Mouse (Mus musculus) lung, postnatal 36 days (tissue): ENCODE measurements around the gene Efna5.

Source experiments
- DNase-seq: peaks from one replicate; pipeline ENCODE4 v3.0.0; 2022; ENCODE audit warnings: mixed read lengths

Efna5 gene

DNA sequence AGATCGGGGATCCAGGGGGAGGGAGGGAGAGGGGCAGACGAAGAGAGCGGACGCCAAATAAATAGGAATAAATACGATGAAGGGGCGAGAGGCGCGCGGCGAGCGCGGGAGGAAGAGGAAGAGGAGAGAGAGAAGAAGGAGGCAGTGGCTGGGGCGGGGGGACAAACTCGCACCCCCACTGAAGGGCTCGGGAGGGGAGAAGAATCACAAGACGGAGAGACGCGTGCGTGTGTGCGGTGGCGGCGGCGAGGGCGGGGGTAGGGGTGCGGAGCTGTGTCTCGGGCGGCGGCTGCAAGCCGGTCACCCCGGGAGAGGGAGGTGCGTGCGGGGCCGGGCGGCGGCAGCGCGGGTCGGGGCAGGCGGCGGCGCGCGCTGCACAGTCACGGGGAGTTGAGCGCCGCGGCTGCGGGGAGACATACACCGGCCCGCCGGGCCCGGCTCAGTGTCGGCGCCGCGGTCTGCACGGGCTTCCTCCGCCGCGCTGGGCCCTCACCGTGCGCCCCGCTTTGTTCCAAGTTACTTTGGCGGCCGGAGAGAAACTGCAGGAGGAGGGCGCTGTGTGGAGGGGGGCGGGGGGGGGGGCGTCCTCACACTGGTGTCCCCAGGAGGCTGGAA is at the start of gene Efna5:
Efna5 (minus strand) TSS at position 142 of the 615 bp plus-strand sequence.
- DNase-seq = no peak

- no peak for DNase-seq
Measured at GRCm38 (mm10) chr17:62915304-62915703, 34.2 kb upstream of the Efna5 start.

DNA sequence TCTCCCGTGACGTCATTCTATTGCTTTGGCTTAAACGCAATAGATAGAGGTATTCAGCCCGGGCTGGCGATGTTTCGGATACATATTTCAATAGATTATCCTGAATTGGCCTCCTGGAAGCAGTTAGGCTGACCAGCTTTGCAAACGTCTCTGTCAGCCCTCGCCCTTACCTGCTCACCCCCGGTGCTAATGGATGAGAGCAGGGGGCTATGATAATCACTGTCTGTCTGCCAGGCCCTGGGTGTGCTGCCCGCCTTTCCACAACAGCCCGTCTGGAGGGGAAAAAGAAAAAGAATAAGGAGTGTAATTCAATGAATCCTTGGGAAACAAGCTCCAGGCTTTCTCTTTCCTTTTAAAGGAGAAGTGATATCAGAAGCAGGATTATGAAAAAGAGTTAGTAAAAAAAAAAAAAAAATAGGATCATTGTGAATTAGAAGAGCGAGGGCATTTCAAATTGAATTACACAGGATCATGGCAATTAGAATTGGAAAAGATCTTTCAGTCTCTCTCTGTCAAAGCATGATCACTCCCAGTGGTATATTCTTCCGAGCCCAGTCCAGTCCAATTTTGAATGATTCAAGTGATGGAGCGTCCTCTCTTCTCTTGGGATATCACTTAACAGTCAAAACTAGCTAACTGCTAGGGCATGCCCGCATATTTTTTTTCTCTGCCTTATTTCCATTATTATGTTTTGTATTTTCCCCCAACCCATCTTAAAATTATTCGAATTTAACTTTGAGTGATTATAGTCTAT is 24.8 kb upstream of the Efna5 start:
- DNase-seq = no peak

- DNase-seq = no peak
Measured at GRCm38 (mm10) chr17:62899066-62899465, 17.9 kb upstream of the Efna5 start.

GRCm38 (mm10) chr17:62889991-62890390 is 8.9 kb upstream of the Efna5 start:
- no peak for DNase-seq

- DNase-seq = peak; percentile 77
Measured at GRCm38 (mm10) chr17:62884129-62884506, 3.0 kb upstream of the Efna5 start.

GRCm38 (mm10) chr17:62883476-62884128 is 2.5 kb upstream of the Efna5 start:
- DNase-seq = peak; percentile 8

DNA sequence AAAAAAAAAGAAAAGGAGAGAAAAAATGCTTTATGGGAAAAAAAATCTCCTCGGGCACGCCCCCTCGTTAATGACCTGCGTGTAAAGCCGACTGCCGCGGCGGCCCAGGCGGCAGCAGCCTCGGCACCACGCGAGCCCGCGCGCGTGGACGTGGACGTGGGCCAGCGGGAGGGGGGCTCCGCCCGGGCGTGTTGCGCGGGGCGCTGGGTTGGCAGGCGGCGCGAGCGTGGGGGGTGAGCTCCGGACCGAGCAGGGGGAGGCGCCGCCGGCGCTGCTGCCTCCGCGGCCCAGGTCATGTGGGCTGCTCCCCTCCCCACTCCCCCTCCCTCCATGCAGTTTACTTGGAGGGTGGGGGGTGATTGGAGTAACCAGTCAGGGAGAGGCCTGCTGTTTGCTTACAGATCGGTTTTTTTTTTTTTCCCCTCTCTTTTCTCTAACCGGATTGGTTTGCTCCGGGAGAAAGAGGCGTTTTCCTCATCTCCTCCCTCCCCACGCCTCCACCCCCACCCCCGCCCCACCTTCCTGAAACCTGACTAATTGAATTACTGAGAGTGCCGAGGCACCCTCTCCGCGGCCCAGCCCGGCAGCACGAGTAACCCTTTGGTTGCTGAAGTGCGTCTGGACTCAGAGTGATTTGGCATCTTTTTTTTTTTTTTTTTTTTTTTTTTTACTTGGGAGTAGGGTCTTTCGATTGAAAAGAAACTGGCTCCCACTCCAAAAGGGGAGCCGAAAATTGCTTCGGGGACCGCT is 1.8 kb upstream of the Efna5 start:
- peak; percentile 84 for DNase-seq

GRCm38 (mm10) chr17:62881791-62882725 is 941 bp upstream of the Efna5 start:
- peak; percentile 30 for DNase-seq

- DNase-seq = peak; percentile 15
Measured at GRCm38 (mm10) chr17:62880311-62881175, 574 bp downstream of the Efna5 start.

DNA sequence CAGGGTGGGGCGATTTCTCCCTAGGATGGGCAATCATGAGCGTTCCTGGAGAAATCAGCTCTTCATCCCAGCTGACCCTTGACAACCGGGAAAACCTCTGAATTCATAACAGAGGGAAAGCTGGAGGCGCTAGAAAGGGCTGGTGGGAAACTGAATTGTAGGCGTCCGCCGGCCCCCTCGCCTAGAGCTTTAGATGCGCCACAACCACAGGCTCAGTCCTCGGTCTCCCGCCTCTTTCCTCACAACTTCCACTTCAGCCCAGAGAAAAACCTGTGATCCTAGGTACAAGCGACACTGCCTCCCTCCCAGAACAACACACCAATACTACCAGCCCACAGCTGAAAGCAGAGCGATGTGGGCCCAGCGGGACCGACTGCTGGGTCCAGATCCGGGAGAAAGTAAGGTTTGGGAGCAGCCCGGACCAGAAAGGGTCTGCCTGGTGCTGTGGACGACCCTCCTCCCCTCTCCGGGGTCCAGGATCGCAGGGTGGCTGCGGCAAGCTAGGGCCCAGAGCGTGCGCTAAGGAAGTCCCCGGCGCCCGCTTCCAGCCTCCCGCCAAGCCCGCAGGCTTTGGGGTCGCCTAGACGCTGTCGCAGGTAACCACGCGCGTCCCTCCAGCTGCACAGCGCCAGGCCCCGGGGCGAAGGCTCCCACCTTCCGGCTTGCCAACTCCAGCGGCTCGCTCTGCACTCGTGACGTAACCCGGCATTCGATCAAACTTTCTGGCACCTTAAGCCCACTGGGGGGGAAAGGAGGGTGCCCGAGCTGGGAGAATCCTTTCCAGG is 1.4 kb downstream of the Efna5 start:
- DNase-seq = peak; percentile 32

GRCm38 (mm10) chr17:62875727-62876126 is 5.4 kb downstream of the Efna5 start:
- DNase-seq = peak; percentile 7

- DNase-seq = no peak
Measured at GRCm38 (mm10) chr17:62871928-62872327, 9.2 kb downstream of the Efna5 start.

DNA sequence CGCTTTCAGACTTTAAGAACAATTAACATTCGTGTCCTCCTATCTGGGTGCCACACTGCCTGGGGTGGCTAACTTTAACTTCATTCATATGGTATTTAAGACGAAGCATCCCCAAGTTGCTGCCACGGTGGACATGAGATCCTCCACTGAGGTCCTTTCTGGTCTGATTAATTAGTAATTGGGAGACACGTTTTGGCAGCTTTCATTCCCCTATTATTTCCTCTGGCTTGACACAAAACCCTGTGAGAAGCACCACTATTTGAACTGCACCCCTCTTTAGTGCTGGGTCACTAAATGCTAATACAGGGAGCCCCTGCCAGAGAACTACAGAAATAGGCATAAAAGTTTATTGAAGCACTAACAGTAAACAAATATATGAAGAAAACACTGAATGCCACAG is 9.9 kb downstream of the Efna5 start:
- DNase-seq = no peak

DNA sequence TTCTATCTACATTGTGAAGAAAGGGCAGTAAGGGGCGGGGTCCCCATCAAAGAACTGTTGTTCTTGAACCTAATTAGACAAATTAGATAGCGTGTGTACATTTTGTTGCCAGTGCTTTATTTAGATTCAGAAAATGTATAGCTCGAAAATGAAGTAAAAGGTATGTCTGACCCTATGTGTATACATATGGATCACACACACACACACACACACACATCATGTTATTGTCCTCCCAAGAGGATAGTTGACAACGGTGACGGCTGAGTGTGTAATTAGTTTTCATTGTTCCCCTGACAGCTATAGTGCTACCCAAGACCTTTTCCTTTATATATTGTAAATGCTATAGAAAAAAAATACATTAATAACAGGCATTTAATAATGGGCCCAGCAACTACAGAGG is 10.7 kb downstream of the Efna5 start:
- DNase-seq = no peak

DNA sequence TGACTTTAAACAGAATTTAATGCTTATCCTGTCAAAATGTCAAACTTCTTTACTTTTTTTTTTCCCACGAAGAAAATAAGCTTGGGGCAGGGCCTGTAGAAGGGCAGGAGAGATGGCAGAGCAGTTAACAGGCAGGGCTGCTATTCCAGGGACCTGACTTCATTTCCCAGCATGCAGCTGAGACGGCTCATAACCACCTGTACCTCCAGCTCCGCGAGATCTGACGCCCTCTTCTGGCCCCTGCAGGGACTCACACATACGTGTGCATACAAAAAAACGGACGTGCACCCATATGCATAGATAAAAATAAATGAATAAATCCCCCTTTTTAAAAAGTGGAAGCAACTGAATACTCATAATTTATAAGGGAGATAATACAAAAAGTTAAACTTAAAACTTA is 16.2 kb downstream of the Efna5 start:
- DNase-seq = no peak

GRCm38 (mm10) chr17:62863004-62863403 is 18.1 kb downstream of the Efna5 start:
- DNase-seq = no peak

DNA sequence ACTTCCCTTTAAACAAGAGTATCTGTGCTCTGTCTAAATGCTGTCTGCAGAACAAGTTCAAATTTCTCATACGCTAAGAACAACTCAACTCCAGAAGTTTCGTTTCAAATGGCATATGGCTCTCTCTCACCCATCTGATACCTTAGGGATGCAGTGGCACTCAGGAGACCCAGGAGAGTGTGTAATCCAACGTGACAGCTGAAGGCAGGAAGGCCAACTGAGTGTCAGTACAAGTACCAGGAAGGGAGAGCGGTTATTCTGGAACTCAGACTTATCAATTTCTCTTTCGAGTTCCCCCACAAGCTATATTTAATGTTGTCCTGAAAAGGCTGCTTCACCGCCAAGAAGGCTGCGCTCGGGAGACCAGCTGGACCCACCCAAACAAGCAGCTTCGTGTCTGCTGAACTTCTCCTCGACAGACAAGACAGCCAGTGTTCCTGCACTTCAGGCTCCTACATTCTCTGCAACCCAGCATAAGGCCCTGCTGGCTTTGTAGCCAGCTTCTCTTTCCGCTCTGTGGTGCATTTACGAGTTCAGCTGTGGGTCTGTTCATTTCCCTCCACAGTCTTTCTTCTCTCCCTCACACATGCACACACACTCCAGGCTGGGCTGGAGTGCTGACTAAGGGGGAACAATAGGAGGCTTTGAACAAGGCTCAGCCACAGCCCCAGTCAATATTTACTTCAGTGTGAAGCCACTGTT is 18.7 kb downstream of the Efna5 start:
- no peak for DNase-seq

DNA sequence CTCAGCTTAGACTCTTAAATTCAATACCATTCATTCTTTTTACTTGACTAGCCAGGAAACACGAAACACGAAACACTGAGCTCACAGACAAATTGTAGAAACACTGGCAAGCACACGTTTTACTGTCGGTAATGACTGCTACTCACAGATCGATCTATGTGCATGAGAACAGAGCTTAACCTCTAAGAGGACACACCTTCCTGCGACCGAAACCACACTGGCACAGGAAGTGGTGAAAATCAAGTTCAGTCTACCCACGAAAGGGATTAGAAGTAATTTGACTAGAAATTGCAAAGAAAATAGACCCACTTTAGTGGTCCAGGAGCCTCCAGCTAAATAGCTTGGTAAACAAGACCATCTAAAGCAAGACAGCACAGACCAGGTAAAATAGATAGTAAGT is 23.8 kb downstream of the Efna5 start:
- DNase-seq = peak; percentile 15

- no peak for DNase-seq
Measured at GRCm38 (mm10) chr17:62853741-62854140, 27.4 kb downstream of the Efna5 start.
